Mouse (Mus musculus) forebrain, embryonic 15.5 days (tissue): ENCODE data around the gene Tmprss6. TPM values are rescaled to one million over a fixed set of nuclear protein-coding genes. Genes with fewer than 3 reads are reported as not detected.

Source experiments
- ATAC-seq: fragments of 200-750 bp; cut with Nextera tagmentation; replicated peaks from 2 replicates; pipeline ENCODE4 v1.8.0; 2017; ENCODE audit warnings: mild to moderate bottlenecking, moderate TSS enrichment, moderate library complexity
- H3K27ac ChIP-seq: fragments of 300-500 bp; sonication (generic); replicated peaks from 2 replicates; pipeline ENCODE4 v1.5.1; 2015; ENCODE audit warnings: mild to moderate bottlenecking, inconsistent platforms
- H3K27me3 ChIP-seq: fragments of 300-500 bp; sonication (generic); 2 replicates; pipeline ENCODE4 v1.6.1; 2015; ENCODE audit warnings: inconsistent platforms
- H3K36me3 ChIP-seq: fragments of 300-500 bp; sonication (generic); 2 replicates; pipeline ENCODE4 v1.6.1; 2015; ENCODE audit warnings: mild to moderate bottlenecking, inconsistent platforms
- H3K4me1 ChIP-seq: fragments of 300-500 bp; sonication (generic); 2 replicates; pipeline ENCODE4 v1.6.1; 2015; ENCODE audit warnings: inconsistent platforms
- H3K4me2 ChIP-seq: fragments of 300-500 bp; sonication (generic); replicated peaks from 2 replicates; pipeline ENCODE4 v1.6.1; 2015; ENCODE audit warnings: mild to moderate bottlenecking, inconsistent platforms
- H3K4me3 ChIP-seq: fragments of 300-500 bp; sonication (generic); 2 replicates; pipeline ENCODE4 v1.5.1; 2015; ENCODE audit warnings: mild to moderate bottlenecking, inconsistent platforms
- H3K9ac ChIP-seq: fragments of 300-500 bp; sonication (generic); replicated peaks from 2 replicates; pipeline ENCODE4 v1.6.1; 2015; ENCODE audit warnings: mild to moderate bottlenecking, inconsistent platforms
- H3K9me3 ChIP-seq: fragments of 300-500 bp; sonication (generic); 2 replicates; pipeline ENCODE4 v1.6.1; 2016; ENCODE audit warnings: inconsistent platforms
- WGBS: fragments of 180-500 bp; shearing (Covaris S2); methylation state at CpG from one replicate; pipeline ENCODE4 v1.1.7; 2015; ENCODE audit warnings: mixed read lengths; 5-methylcytosine and 5-hydroxymethylcytosine counted together
- polyA plus RNA-seq: library from polyadenylated mRNA; unstranded; fragments of >200 nt; fragmentation: Nextera tagmentation; extraction: Ambion mirVana; gene quantifications from 2 replicates; pipeline ENCODE4 v1.2.1, GENCODE M21; 2015

Gene Tmprss6
- polyA plus RNA-seq, 1 experiment from 2014 or later, result 0.34 TPM

DNA sequence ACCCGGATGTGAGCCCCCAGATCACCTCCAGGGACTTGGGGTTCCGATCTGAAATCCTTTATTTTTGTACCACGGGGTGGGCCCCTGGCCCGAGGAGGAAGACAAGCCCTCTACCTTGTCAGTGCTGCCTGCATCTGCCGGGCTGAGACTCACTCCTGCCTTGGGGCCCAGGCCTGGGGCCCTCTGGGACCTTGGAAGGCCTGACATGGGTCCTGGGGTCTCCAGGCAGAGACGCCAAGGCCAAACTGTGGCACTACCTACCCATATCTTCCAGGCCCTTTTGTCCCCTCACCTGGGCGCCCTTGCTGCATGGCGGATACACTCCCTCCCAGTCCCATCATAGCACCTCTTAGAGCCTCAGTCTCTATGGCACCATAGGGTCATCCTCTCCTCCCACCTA lies 29.9 kb downstream of the Tmprss6 start:
- H3K9me3 ChIP-seq, result no peaks in the 10 kb centered on the region
- no peak for ATAC-seq
- H3K9ac ChIP-seq, result no peak overlapping the region
- peaks cover 24% of the 10 kb centered on the region for H3K4me1 ChIP-seq
- no peak overlapping the region for H3K27ac ChIP-seq
- H3K4me3 ChIP-seq, result no peak overlapping the region
- WGBS, result 55% methylated on average over 8 of the region's 8 CpGs
- H3K27me3 ChIP-seq, result no peaks in the 10 kb centered on the region
- H3K36me3 ChIP-seq, result peaks cover 11% of the 10 kb centered on the region; the same call in 1 of the 2 replicates
- H3K4me2 ChIP-seq, result no peak overlapping the region

DNA sequence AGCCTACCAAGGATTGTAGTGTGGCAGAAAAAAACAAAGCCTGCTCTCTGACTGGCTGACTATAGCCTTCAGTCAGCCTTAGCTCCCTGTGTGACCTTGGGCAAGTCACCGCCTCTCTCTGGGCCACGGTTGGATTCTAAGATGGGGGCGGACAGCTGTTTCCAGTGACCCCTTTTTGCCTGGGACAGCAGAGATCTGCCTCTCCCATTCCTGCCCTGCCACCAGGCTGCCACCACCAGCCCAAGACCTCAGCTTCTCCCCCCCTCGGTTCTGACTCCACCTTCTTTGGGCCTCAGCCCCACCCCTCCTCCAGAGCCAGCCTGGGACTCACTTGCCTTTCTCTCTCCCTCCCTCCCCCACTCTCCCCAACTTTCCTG lies 30.4 kb downstream of the Tmprss6 start:
- no peaks in the 10 kb centered on the region for H3K27me3 ChIP-seq
- no peak overlapping the region for H3K9ac ChIP-seq
- peaks cover 15% of the 10 kb centered on the region for H3K36me3 ChIP-seq
- H3K4me1 ChIP-seq, result peaks cover 24% of the 10 kb centered on the region
- no peak for ATAC-seq
- H3K4me3 ChIP-seq, result no peak overlapping the region
- 34% methylated on average over 4 of the region's 4 CpGs for WGBS
- H3K9me3 ChIP-seq, result no peaks in the 10 kb centered on the region
- H3K27ac ChIP-seq, result no peak overlapping the region
- H3K4me2 ChIP-seq, result no peak overlapping the region

DNA sequence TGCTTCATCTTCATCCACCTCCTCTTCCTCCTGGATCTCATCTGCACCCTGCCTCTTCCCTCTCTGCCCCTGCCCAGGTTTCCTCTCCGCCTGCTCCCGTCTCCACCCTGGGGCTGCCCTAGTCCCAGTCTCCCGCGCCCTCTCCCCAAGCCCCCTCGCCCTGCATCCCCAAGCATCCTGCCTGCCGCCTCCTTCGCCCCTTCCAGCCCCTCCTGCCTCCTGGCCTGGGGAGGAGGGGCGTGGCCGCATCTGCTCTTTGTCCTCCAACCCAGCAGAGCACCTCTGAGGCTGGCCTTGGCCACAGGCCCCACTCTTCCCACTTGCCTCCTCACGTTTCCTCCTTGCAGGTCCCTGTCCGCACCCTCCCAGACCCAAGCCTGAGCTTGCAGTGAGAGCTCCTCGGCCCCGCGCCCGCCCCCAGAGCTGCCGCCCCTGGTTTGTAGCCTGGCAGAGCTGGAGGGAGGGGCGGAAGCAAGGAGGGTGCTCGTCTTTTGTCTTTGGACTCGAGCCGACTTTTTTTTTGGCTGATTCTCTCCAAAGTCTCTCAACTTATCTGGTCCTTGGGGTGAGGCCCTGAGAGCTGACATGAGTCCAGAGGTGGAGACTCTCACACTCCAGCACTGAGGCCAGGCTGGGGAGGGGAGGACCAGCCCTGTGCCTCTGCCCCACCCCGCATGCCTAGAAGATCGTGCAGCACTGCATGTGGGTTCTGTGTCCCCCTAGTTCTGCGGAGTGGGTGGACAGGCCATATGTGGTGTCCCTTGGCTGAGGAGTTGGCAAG lies 31.0 kb downstream of the Tmprss6 start:
- H3K4me2 ChIP-seq, result peak overlapping the region; percentile 58
- WGBS, result 11% methylated on average over 23 of the region's 23 CpGs
- peak overlapping the region; percentile 27 for H3K4me3 ChIP-seq
- H3K4me1 ChIP-seq, result peaks cover 24% of the 10 kb centered on the region
- H3K36me3 ChIP-seq, result peaks cover 15% of the 10 kb centered on the region
- peak overlapping the region; percentile 63 for H3K27ac ChIP-seq
- H3K9me3 ChIP-seq, result no peaks in the 10 kb centered on the region
- peak; percentile 27 for ATAC-seq
- peak overlapping the region; percentile 41; the same call in 1 of the 2 replicates for H3K9ac ChIP-seq
- H3K27me3 ChIP-seq, result no peaks in the 10 kb centered on the region

DNA sequence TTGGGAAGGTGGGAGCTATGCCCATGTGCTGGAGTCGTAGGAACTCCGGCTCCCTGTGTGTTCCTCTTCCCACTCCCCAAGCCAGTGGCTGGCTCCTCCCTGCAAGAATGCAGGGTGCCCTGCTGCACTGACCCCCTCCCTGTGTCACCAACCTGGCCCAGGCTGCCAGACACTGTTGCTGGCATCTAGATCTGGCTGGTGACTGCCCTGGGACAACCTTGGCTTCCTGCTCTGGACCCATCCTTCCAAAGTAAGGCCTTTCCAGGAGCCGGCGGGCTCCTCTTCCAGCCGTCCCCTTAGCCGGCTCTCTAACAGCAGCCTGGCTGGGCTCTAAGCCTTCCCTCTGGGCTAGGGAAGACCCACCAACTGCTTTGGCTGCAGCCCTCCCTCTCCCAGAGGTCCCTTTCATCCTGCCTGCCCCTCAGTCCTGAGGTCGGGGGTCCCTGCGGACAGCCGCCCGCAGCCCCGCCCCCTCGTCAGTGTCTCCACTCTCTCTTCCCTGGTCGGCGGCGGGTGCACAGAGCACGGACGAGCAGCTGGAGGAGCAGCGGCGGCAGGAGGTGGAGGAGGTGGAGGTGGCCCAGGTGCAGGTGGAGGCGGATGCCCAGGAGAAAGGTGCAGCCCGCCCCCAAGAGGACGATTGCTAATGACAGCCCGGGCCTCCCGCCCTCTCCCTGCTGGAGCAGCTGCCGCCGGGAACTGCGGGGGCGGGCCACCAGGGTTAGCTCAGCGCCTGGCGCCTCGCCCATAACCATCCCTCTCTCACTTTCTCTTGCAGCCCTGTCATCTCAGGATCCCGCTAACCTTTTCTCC lies 31.8 kb downstream of the Tmprss6 start:
- Histone ChIP-seq H3K36me3 (peaks cover 15% of the 10 kb centered on the region), H3K9me3 (no peaks in the 10 kb centered on the region), H3K4me1 (peaks cover 24% of the 10 kb centered on the region), H3K4me3 (peak overlapping the region; percentile 27), H3K27ac (peak overlapping the region; percentile 63), H3K27me3 (no peaks in the 10 kb centered on the region), H3K9ac (peak overlapping the region; percentile 41), H3K4me2 (peak overlapping the region; percentile 58)
- ATAC-seq, result peak; percentile 57
- 11% methylated on average over 32 of the region's 32 CpGs for WGBS

DNA sequence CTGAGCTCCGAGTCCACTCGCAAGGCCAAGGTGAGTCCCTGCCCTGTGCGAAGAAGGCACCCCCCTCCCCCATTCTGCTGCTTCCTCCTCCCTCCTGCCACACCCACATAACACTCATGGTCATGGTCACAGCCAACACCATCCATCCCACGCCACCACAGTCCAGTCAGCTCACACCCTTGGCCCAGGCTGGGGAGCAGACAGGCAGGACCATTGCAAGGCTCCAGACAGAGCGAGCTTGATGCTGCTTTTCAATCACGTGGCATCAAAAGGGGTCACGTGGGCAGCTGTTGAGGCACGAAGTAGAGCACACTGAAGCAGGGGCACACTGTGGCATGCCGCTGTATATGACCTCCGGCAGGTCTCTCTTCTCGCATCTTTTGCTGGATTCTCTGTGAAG lies 32.8 kb downstream of the Tmprss6 start:
- Histone ChIP-seq H3K27me3 (no peaks in the 10 kb centered on the region), H3K4me1 (peaks cover 23% of the 10 kb centered on the region), H3K9ac (no peak overlapping the region), H3K4me2 (no peak overlapping the region), H3K36me3 (peaks cover 15% of the 10 kb centered on the region), H3K4me3 (no peak overlapping the region), H3K27ac (no peak overlapping the region), H3K9me3 (no peaks in the 10 kb centered on the region)
- ATAC-seq, result no peak
- 81% methylated on average over 11 of the region's 11 CpGs for WGBS

DNA sequence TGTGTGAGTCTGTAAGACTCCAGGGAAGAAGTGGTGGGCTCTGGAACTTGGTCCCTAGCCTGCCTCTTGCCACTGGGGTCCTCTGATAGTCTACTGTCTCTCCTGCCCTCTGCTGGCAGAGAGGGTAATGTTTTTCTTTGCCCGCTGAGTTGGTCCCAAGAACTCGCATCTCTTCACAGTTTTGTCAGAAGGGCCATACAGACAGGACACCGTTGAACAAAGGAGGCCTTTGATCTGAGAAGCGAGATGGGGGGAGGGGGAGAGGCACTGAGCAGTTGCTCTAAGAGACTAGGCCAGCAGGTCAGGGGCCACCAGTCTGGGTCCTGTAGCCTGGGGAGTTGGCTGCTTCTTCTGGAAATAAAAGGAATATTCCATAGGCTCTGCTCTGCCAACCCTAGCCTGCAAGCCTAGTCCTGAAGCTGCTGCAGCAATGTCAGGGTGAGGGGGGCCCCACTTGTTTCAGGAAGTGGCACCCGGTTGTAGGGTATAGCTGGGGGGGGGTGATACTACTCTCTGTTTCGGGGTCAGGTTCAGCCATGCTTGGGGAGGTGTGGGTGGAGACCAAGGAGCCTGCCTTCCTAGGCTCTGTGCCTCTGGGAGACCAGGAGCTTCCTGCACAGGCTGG lies 33.4 kb downstream of the Tmprss6 start:
- Histone ChIP-seq H3K36me3 (peaks cover 15% of the 10 kb centered on the region), H3K9me3 (no peaks in the 10 kb centered on the region), H3K4me1 (peaks cover 24% of the 10 kb centered on the region), H3K9ac (no peak overlapping the region), H3K27ac (no peak overlapping the region), H3K4me3 (no peak overlapping the region), H3K4me2 (no peak overlapping the region), H3K27me3 (no peaks in the 10 kb centered on the region)
- ATAC-seq, result no peak
- WGBS, result 28% methylated on average over 6 of the region's 6 CpGs

DNA sequence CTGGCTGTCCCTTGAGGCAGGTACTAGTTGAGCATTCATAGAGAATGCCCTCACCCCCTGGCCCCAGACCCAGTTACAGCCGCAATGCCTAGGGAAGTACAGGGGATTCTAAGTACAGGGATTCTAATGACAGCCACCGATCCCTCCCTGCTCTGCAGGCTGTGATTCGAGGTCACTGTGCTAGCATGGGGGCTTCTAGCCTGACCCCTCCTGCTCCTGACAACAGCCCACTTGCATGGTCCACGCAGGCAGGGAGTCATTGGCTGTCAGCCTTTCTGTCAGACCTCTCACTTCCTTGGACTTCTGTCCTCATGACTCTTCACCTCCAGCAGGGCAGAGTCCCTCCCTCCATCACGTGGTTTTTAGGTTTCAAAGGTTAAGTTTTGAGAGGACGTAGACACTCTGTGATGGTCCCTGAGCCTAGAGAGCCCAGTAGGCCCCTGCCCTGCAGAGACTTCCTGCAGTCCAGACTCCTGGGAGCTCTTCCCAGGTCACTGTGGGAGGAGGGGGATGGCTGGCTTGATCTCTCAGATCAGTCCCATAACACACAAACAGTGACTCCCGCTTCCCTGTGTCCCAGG lies 36.8 kb downstream of the Tmprss6 start:
- ATAC-seq, result no peak
- Histone ChIP-seq H3K27me3 (no peaks in the 10 kb centered on the region), H3K36me3 (peaks cover 15% of the 10 kb centered on the region), H3K9ac (no peak overlapping the region), H3K4me1 (peaks cover 22% of the 10 kb centered on the region), H3K4me3 (no peak overlapping the region), H3K9me3 (no peaks in the 10 kb centered on the region), H3K4me2 (no peak overlapping the region), H3K27ac (0 out of 2 replicates have a peak overlapping the region, but pooled peaks have one; percentile 3)
- WGBS, result 83% methylated on average over 7 of the region's 7 CpGs

DNA sequence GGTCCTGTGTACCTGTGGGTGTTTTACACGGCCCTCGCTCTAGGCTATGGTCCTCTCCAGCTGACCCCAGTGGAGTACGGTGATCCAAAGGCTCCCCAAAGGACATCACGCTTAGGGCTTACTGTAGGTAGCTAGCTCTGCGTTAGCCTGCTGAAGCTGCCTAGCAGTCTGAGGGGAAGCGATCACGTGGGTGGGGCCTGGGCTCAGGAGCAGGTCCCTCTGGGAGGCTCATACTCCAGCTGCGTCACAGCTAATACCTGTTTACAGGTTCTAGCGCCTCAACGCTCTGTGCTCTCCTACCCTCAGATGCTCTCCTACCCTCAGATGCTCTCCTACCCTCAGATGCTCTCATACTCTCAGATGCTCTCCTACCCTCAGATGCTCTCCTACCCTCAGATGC lies 37.6 kb downstream of the Tmprss6 start:
- 91% methylated on average over 10 of the region's 10 CpGs for WGBS

DNA sequence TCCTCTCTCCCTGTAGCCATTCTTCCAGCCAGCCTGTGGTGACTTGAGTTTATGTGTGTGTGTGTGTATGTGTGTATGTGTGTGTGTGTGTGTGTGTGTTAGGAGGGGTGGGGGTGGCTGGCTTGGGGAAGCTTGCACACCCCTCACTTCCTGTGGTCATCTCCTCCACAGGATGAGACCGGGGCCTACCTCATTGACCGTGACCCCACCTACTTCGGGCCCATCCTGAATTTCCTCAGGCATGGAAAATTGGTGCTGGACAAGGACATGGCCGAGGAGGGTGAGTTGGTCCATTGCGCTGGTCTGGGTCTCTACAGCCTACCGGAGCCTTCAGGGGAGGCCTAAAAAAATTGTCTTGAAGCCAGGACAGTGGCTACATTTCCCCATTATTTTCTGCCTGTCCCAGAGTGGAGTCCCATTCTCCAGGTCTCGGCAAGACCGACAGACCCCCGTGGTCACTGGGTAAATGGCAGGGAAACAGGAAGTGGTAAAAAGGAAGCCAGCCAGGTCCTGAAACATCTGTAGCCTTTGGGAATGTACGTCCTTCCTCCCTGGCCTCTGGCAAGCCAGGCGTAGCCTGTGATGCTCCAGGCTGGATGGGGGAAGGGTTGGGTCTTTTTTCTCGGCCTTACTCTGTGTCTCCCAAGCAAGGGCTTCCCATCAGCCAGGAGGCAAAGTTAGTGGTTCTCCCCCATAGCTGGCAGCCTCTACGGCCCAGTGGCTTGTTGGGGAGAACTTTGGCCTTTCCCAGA lies 38.4 kb downstream of the Tmprss6 start:
- H3K9me3 ChIP-seq, result no peaks in the 10 kb centered on the region
- ATAC-seq, result no peak
- peak overlapping the region; percentile 82 for H3K9ac ChIP-seq
- no peak overlapping the region for H3K27ac ChIP-seq
- H3K4me2 ChIP-seq, result peak overlapping the region; percentile 84
- peaks cover 14% of the 10 kb centered on the region for H3K4me1 ChIP-seq
- WGBS, result 87% methylated on average over 13 of the region's 13 CpGs
- no peaks in the 10 kb centered on the region for H3K27me3 ChIP-seq
- peaks cover 10% of the 10 kb centered on the region for H3K36me3 ChIP-seq
- peak overlapping the region; percentile 66; the same call in 1 of the 2 replicates for H3K4me3 ChIP-seq

More for the DNA sequence above, 37.6 kb downstream of the Tmprss6 start:
- Histone ChIP-seq H3K36me3 (peaks cover 13% of the 10 kb centered on the region), H3K4me1 (peaks cover 14% of the 10 kb centered on the region), H3K4me2 (no peak overlapping the region), H3K27me3 (no peaks in the 10 kb centered on the region), H3K4me3 (no peak overlapping the region), H3K9ac (no peak overlapping the region), H3K9me3 (no peaks in the 10 kb centered on the region), H3K27ac (no peak overlapping the region)
- ATAC-seq, result no peak

DNA sequence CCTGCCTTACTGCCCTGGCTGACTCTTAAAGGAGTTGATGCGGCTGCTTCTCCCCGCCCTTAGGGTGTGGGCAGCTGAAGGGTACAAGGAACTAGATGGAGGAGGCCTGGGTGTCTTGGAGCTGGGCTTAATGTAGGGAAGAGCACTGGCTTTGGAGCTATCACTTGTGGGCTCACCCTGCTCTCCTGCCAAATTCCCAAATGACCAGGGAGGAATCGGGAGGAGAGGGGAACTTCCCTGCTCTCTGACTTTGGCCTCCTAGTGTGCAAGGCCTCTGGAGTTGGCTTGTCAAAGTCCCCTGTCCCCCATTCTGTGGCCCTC lies 39.3 kb downstream of the Tmprss6 start:
- Histone ChIP-seq H3K9me3 (no peaks in the 10 kb centered on the region), H3K36me3 (peaks cover 9% of the 10 kb centered on the region; the same call in 1 of the 2 replicates), H3K27ac (peak overlapping the region; percentile 70), H3K9ac (peak overlapping the region; percentile 82), H3K27me3 (no peaks in the 10 kb centered on the region), H3K4me1 (peaks cover 14% of the 10 kb centered on the region), H3K4me3 (peak overlapping the region; percentile 66), H3K4me2 (peak overlapping the region; percentile 84)
- 0% methylated on average over 3 of the region's 3 CpGs for WGBS
- ATAC-seq, result no peak

DNA sequence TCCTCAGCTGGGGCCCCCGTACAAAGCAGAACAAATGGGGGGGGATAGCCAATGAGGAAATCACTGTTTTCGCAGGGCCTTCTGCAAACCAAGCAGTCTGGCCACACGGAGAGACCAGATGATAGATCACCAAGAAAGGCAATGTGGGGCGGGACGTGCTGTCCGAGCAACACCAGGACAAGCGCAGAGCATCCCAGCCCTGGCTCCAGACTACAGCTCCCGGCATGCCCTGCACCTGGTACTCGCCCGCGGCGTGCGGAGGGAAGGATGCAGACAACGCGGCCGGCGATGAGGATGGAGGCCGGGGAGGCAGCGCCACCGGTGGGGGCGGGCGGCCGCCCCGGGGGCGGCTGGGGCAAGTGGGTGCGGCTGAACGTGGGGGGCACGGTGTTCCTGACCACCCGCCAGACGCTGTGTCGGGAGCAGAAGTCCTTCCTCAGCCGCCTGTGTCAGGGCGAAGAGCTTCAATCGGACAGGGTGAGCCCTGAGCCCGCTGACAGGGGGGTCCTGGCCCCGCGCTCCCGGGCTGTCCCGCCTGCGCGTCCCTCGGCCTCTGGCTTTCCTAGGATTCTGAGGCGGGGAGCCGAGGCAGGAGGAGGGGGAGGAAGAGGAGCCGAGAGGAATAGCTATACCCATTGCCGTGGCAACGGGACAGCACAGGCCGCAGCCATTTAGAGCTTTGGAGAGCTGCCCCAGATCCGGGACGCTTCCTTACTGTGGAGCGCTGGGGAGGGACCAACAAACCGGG lies 39.9 kb downstream of the Tmprss6 start, which contains the start of gene Kctd17:
TSS of gene Kctd17 (plus strand) at position 174 of the 748 bp plus-strand sequence.
- H3K9ac ChIP-seq, result peak within 1 kb of the TSS; percentile 82
- H3K27ac ChIP-seq, result peak within 1 kb of the TSS; percentile 70
- peak within 1 kb of the TSS; percentile 84 for H3K4me2 ChIP-seq
- peak within 1 kb of the TSS; percentile 66 for H3K4me3 ChIP-seq
- no peaks in the 10 kb centered on the region for H3K9me3 ChIP-seq
- WGBS, result 2% methylated on average over 46 of the region's 52 CpGs
- H3K36me3 ChIP-seq, result peaks cover 4% of the 10 kb centered on the region; the same call in 1 of the 2 replicates
- H3K4me1 ChIP-seq, result peaks cover 14% of the 10 kb centered on the region
- H3K27me3 ChIP-seq, result no peaks in the 10 kb centered on the region
- peak; percentile 91 for ATAC-seq
